Comparison of ENCODE assay signal across 10 mouse cellular contexts in the genomic region with DNA sequence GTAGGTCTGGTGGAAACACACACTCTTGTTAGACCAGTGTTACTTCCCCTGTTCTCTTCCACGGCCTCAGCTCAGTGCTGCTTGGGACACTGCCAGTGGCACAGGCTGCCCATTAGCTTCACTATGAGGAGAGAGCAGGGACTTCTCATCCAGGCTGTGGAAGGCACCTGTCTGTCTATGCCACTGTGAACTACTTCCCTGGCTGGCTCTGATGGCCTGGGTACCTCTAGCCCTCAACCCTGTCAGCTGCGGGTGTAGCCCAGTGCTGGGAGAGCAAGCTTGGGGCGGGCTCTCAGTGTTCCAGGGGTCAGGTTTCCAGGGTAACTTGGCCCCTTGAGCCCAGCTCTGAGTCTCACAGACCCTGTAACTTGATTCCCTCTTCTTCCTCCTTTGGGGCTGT. TPM values are rescaled to one million over a fixed set of nuclear protein-coding genes. Genes with fewer than 3 reads are reported as not detected.
DNase-seq lines count a peak whose midpoint lies in the region; ATAC-seq and TF ChIP-seq lines count a peak whose summit lies in the region.
"Had no signal": no experiment of that assay in that cellular context is flagged by ENCODE, and none has a peak within 500 bp of the region (broad histone marks: within the 10 kb centered on the region; RNA-seq: fewer than 3 reads in every experiment).

No protein-coding gene starts in this region.

- H3K9me3 ChIP-seq in liver, embryonic 15.5 days (replicated peaks) = no peaks in the 10 kb centered on the region

- no peak for ATAC-seq in liver, embryonic 15.5 days (ENCODE audit: insufficient read depth)

- peaks cover 15% of the 10 kb centered on the region; the same call in 1 of the 2 replicates for H3K79me2 ChIP-seq in liver, adult 2 months (ENCODE audit: control insufficient read depth, insufficient read depth, low read length)

- H3K27ac ChIP-seq in liver, adult 2 months (replicated peaks; ENCODE audit: insufficient read depth, low read depth, low read length) = no peak overlapping the region
- H3K27ac ChIP-seq in liver, embryonic 15.5 days (replicated peaks) = peak overlapping the region; percentile 45

- H3K4me3 ChIP-seq in liver, adult 2 months (ENCODE audit: insufficient read depth, low read depth, low read length) = no peak overlapping the region
- H3K4me3 ChIP-seq in liver, embryonic 15.5 days (replicated peaks) = no peak overlapping the region

- TF ChIP-seq POLR2A in liver, adult 2 months (IDR thresholded peaks at IDR 0.05; ENCODE audit: extremely low read depth, insufficient read depth, low read length) = no peak

- 55% methylated on average over 3 of the region's 3 CpGs for WGBS in liver, adult 2 months
- 53% methylated on average over 3 of the region's 3 CpGs for WGBS in liver, embryonic 15.5 days (ENCODE audit: insufficient replicate concordance)

- H3K9ac ChIP-seq in liver, adult 2 months (ENCODE audit: low read depth, low read length) = peak overlapping the region; percentile 13; the same call in 1 of the 2 replicates
- H3K9ac ChIP-seq in liver, embryonic 15.5 days = no peak overlapping the region

- TF ChIP-seq CTCF in liver, adult 2 months (IDR thresholded peaks at IDR 0.05; ENCODE audit: low read depth, low read length) = no peak

- peak; percentile 60 to 69 for DNase-seq in adrenal gland, postnatal 36 days
- DNase-seq in adrenal gland, adult 18-20 months (ENCODE audit: low spot score in 2 of 2) = no peak
- DNase-seq in liver, adult 2 months (ENCODE audit: extremely low read depth, low read depth, low spot score) = no peak
- DNase-seq in liver = no peak
- DNase-seq in cerebellum, postnatal 10 days = peak; percentile 83 to 86
- DNase-seq in right cerebral cortex, postnatal 36 days (ENCODE audit: low spot score in 2 of 2) = no peak
- no peak for DNase-seq in B cell, adult 2 months
- DNase-seq: gastrocnemius, postnatal 25 days had no signal

- H3K36me3 ChIP-seq in liver, adult 2 months (ENCODE audit: control insufficient read depth, insufficient read depth, low read length) = peaks cover 2% of the 10 kb centered on the region; the same call in 1 of the 2 replicates
- peaks cover 35% of the 10 kb centered on the region for H3K36me3 ChIP-seq in liver, embryonic 15.5 days (replicated peaks)

- no peak overlapping the region for H3K4me2 ChIP-seq in liver, embryonic 15.5 days

- no peaks in the 10 kb centered on the region for H3K27me3 ChIP-seq in liver, adult 2 months (ENCODE audit: control insufficient read depth, insufficient read depth, low read length)
- H3K27me3 ChIP-seq in liver, embryonic 15.5 days = no peaks in the 10 kb centered on the region

- peaks cover 29% of the 10 kb centered on the region for H3K4me1 ChIP-seq in liver, adult 2 months (ENCODE audit: control insufficient read depth, insufficient read depth, low read length)
- H3K4me1 ChIP-seq in liver, embryonic 15.5 days (replicated peaks) = peaks cover 62% of the 10 kb centered on the region

RNA-seq across cellular contexts. Expression of a gene that starts 9.6 kb away (rescaled TPM):
- total RNA-seq in adrenal gland, postnatal 36 days (2021) = 10 to 100 TPM; 10.5 to 23.5 TPM
- 10 to 100 TPM; 15.2 to 46.9 TPM for total RNA-seq in adrenal gland, adult 18-20 months (2021)
- total RNA-seq in liver, adult 2 months (2014; rRNA removed) = 0.27 and 0.28 TPM in 2 replicates
- 2.1 and 3.2 TPM in 2 replicates for polyA plus RNA-seq in liver, adult 2 months (2012; rRNA removed)
- polyA plus RNA-seq in liver, embryonic 15.5 days (2015; fragmentation: Nextera tagmentation; extraction: Ambion mirVana) = 0.46 and 0.51 TPM in 2 replicates
- total RNA-seq: monocyte, adult 5-6 weeks had no signal

RNA-seq across cellular contexts. Expression of a gene that starts 18.1 kb away (rescaled TPM):
- total RNA-seq in adrenal gland, postnatal 36 days (2021) = 100 to 1,000 TPM; 116 to 149 TPM
- total RNA-seq in adrenal gland, adult 18-20 months (2021) = 100 to 1,000 TPM in 1 of 2 experiments, 10 to 100 TPM in 1; 89.3 to 110 TPM
- 9.8 and 16.5 TPM in 2 replicates for total RNA-seq in liver, adult 2 months (2014; rRNA removed)
- polyA plus RNA-seq in liver, adult 2 months (2012; rRNA removed) = 26.3 and 28.8 TPM in 2 replicates
- polyA plus RNA-seq in liver, embryonic 15.5 days (2015; fragmentation: Nextera tagmentation; extraction: Ambion mirVana) = 12.7 and 14.9 TPM in 2 replicates

RNA-seq across cellular contexts. Expression of a gene that starts 18.1 kb away (rescaled TPM):
- 100 to 1,000 TPM; 862 to 881 TPM for total RNA-seq in adrenal gland, postnatal 36 days (2021)
- 100 to 1,000 TPM; 715 to 956 TPM for total RNA-seq in adrenal gland, adult 18-20 months (2021)
- 252 and 333 TPM in 2 replicates for total RNA-seq in liver, adult 2 months (2014; rRNA removed)
- 254 and 299 TPM in 2 replicates for polyA plus RNA-seq in liver, adult 2 months (2012; rRNA removed)
- polyA plus RNA-seq in liver, embryonic 15.5 days (2015; fragmentation: Nextera tagmentation; extraction: Ambion mirVana) = 161 and 189 TPM in 2 replicates

RNA-seq across cellular contexts. Expression of a gene that starts 54.5 kb away (rescaled TPM):
- 10 to 100 TPM in 1 of 2 experiments, 1 to 10 TPM in 1; 7.4 to 10.9 TPM for total RNA-seq in adrenal gland, postnatal 36 days (2021)
- 1 to 10 TPM; 4.4 to 5.3 TPM for total RNA-seq in adrenal gland, adult 18-20 months (2021)
- total RNA-seq in liver, adult 2 months (2014; rRNA removed) = 8.5 and 9.3 TPM in 2 replicates
- polyA plus RNA-seq in liver, adult 2 months (2012; rRNA removed) = 9.3 and 9.9 TPM in 2 replicates
- polyA plus RNA-seq in liver, embryonic 15.5 days (2015; fragmentation: Nextera tagmentation; extraction: Ambion mirVana) = 7.6 and 8.4 TPM in 2 replicates

Comparison
In these comparisons a context has a peak if more than half of its experiments do, and no peak if none do; other contexts are left out.
1. DNase-seq: peak in adrenal gland, postnatal 36 days (2 of 2) and cerebellum, postnatal 10 days (2 of 2); none in adrenal gland, adult 18-20 months (0 of 2), liver, adult 2 months (single experiment), liver (single experiment), right cerebral cortex, postnatal 36 days (0 of 2) and B cell, adult 2 months (0 of 2).